Mouse (Mus musculus): ENCODE measurements around the gene Alg1.
"Not testable (repeated sequence)": the region's sequence is repeated elsewhere in the genome, so short reads cannot be mapped to it uniquely, and the experiment has no call there.

The Alg1 gene

DNA sequence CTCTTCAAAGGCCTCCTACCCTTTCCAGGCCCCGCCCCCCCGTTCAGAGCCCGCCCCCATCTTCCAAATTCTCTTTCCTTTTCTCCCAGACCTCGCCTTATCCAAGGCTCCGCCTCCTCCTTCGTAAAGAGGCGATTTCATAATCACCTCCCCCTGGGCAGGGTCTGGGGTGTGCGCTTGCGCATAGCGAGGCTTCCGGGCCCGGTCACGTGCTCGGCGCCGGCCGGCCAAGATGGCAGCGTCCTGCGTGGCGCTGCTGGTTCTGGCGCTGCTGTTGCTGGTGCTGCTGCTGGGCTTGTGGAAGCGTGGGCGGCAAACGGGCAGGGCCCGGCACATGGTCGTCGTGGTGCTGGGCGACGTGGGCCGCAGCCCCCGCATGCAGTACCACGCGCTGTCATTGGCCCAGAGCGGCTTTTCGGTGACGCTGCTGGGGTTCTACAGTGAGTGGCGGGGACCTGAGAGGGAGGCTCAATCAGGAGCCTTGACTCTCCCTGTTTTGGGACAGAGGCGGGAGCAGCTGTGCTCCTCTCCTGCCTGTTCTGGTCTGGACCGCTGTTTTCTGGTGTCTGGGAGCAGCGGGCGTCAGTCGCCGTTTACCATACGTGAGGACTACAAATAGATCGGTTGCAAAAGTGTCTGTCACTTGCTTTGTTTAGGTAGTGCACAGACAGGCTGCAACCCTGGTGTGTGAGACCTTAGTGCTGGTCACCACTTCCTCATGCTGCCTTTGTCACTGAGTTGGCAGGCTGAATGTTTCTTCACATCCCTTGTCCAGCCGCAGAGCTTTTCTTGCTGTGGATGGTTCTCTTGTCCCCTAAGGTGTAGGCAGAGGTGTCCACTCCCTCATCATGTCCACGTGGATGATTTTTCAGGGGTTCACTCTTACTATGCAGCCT, at the start of gene Alg1:
Alg1 (plus strand) TSS at position 204 of the 896 bp plus-strand sequence.
- peak; percentile 96 for DNase-seq (ENCODE audit: low read depth, low spot score)

DNA sequence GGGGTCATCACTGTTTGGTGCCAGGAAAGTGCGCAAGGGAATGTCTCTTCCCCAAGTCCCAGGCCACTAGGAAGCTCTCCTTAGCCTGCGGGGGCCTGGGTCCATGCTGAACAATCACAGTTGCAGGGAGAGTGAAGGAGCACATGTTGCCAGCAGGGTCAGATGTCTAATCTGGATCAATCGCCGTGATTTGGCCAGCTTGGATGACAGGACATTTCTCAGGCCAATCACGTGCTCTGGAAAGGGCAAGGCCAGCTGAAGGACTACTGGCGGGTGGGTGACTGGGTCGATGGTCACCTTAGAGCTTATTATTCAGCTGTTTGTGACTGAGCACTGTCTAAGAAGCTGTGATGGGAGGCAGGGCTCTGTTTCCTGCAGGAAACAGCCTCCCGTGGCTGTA, 49.3 kb upstream of the Alg1 start:
- DNase-seq (ENCODE audit: low read depth, low spot score), result no peak

DNA sequence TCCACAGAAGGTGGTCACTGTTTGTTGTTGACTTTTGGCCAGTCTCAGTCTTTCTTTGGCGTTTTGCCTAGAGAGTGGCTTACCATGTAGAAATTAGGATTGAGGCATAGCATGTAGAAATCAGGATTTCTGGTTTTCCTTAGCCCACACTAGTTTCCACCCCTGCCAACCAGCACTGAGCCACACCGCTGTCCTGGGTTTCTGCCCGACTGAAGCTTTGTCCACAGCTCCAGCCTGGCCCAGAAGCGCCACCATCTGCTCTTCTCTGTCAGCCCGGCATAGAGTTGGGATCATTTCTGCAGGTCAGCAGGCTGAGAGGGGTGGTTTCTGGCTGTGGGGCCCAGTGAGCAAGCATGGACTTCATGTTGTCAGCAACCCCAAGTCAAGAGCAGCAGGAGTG, 48.5 kb upstream of the Alg1 start:
- DNase-seq (ENCODE audit: low read depth, low spot score), result no peak

DNA sequence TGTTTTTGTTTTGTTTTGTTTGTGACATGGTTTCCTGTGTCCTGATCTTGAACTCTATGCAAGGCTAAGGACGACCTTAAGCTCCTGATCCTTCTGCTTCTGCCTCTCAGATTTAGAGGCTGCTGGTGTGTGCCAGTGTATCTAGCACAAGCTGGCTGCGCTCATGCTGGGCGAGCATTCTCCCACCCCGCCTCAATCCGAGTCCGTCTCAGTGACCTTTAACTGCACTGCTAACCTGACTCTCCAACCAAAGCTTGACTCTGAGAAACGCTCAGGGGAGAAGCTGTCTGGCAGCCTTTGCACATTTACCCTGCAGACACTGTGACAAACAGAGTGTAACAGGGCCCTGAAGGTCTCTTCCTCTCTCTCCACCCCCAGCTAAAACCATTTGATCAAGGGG, 47.7 kb upstream of the Alg1 start:
- DNase-seq (ENCODE audit: low read depth, low spot score), result no peak

DNA sequence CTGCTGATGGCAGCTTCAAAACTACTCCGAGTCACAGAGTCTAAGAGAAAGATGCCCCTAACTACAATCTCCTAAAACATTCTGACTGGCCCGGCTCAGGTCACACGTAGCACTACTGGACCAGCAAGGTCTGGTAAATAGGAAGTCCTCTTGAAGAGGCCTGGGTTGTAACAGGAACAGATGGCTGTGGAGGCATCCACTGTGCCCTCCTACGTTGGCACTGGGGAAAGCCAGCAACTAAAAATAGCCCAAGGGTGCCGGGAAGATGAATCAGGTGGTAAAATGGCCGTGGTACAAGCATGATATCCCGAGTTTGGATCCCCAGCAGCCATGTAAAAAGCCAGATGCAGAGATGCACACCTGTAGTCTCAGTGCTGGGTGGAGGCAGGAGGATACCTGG, 47.2 kb upstream of the Alg1 start:
- no peak for DNase-seq (ENCODE audit: low read depth, low spot score)

DNA sequence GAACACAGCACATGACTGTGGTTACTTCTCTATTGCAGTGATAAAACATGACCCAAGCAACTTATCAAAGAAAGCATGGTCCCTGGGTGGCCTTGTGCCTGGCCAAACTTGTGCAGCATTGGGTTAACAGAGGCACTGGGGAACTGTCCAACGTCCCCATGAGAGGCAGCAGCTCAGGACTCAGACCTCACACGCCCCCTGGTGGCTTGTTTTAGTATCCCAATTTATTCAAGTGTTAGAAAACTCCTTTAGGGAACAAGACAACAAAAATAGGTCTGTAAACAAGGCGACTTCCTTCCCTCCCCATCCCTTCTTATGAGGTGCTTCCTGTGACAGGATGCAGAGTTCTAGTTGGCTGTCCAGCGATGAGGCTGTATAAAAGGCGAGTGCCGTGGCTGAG, 38.3 kb upstream of the Alg1 start:
- peak; percentile 65 for DNase-seq (ENCODE audit: low read depth, low spot score)

DNA sequence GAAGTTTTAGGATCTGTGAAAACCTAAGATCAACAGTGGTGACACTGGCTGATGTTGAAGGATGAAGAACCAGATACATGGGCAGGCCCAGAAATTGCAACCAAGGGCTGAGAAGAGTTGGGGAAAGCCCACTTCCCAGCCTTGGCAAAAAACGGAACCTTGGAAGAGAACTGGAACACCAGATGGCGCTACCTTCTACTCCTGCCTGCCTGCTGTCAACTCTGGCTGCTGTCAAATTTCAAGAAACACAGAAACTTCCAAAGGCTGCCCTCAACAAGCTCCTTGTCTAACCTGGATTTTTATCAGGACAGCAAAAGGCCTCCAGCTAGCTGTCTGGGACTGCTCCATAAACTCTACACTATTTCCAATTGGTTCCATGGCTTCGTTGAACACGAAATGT, 30.7 kb upstream of the Alg1 start:
- DNase-seq (ENCODE audit: low read depth, low spot score), result peak; percentile 67

DNA sequence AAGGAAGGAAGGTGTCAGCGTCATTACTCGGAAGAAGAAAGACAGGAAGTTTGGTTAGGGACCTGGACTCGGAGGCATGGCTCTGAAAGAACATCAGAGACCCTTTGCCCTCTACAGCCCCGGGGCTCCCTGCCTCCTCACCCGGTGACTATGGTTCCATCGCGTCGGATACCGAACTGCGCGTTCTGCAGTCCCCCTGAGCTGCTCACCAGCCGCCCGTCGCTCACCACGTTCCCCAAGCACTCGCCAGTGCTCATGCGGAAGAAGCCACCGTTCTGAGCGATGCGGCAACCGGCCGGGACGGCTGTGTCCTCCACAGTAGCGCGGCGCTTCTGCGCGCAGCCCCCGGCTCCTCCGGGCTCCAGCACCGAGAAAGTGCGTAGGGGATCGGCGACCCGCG, 30.2 kb upstream of the Alg1 start:
- peak; percentile 52 for DNase-seq (ENCODE audit: low read depth, low spot score)

DNA sequence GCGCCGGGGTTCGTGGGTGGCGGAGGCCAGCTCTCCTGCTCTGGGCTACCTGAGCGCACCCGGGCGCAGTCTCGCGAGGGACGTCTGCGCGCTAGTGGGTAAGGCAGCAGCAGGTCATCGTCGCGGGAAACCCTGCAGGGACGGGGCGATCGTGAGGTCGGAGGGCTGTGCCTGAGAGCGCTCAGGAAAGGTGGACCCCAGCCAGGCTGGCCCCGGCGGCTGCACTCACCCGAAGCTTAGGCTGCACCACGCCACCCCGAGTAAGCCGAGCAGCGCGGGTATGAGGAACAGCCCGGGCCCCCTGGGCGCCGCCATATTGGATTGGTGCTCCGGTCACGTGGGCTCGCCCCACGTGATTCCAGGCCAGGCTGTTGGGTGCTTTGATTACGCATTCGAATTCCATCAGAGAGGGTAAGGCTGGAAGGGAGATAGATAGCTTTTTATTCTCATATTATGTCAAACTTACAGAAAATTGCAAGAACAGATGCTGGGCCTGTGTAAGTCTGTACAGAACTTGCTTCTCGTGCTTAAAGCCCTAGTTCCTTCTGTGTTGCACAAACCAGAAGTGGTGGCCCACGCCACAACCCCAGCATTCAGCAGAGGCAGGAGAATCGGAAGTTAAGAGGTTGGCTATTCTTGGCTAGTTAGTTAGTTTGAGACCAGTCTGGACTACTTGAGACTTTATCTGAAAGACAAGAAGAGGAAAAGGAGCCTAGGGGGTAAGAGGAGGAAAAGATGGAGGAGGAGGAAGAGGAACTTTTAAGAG, 29.6 kb upstream of the Alg1 start, which contains the start of gene Nagpa:
Nagpa (minus strand) TSS at position 345 of the 766 bp plus-strand sequence.
- DNase-seq (ENCODE audit: low read depth, low spot score), result peak; percentile 88

DNA sequence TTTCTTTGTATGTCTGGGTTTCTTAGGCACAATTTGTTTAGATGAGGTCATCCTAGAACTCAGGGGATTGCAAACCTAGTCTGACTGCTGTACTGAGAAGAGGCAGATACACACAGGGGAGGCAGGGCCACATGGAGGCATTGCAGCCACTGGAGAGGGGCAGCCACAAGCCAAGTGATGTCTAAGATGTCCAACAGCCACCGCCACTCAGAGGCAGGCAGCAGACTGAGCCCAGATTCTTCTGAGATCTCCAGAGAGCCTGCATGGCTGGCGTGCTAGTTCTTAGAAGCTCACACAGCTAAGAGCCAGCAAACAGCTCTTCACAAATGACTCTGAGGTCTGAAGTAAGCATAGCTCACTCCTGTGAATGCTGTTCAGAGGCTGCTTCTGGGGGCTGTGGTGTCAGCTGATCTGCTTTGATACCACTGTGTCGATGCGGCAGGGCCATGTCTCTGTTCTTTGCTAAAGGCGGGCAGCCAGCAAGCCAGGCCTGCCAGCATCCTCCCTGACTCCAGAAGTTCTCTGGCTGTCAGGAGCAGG, 27.9 kb upstream of the Alg1 start:
- no peak for DNase-seq (ENCODE audit: low read depth, low spot score)

DNA sequence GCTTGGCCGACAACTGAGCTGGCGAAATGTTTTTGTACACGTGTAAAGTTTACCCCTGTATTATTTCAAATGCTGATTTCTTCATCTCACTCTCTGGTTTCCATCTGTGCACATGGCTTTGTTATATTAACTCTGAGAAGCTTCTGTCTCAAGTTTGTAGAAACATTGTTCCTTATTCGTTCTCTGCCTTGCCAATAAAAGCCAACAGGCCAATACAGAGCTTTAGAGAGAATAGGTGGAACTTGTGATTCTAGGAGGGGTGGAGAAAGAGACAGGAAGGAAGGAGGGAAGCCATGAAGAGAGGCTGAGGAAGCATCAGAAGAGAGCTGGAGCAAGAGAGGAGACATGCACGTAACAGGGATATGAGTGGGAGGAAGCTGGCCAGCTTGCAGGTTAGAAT, 27.4 kb upstream of the Alg1 start:
- DNase-seq (ENCODE audit: low read depth, low spot score), result no peak

DNA sequence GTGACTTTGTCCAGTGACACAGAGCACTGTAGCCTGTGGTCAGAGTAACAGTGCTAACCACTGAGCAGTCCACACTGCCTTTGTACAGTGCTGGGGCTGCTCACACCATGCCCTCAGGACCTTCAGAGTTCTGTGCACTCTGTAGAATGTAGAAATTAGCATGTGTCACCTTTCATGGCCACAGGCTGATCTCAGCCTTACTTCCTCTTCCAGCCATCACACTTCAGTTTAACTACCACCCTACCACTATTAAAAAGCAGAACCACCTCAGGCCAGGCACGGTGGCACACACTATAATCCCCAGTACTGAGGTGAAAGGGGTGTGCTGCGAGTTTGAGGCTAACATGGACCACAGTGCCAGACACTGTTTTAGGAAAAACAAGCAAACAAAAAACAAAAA, 23.1 kb upstream of the Alg1 start:
- no peak for DNase-seq (ENCODE audit: low read depth, low spot score)

DNA sequence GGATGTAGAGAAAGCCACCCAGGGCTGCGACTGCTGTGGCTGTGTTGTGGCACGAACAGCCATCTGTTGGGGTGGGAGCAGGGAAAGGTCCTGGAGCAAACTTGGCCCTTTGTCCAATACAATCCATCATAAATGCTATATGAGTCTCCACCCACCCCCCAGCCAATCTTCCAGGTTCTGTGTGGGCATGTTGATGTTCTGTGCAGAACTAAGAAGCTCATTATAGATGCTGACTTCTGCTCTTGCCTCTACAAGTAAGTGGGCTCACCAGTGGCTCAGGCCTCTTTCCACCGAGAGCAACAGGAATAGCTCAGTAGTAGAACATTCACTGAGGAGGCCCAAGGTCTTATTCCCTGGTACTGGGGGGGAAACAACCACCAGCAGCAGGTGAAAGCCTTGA, 21.3 kb upstream of the Alg1 start:
- DNase-seq (ENCODE audit: low read depth, low spot score), result no peak

DNA sequence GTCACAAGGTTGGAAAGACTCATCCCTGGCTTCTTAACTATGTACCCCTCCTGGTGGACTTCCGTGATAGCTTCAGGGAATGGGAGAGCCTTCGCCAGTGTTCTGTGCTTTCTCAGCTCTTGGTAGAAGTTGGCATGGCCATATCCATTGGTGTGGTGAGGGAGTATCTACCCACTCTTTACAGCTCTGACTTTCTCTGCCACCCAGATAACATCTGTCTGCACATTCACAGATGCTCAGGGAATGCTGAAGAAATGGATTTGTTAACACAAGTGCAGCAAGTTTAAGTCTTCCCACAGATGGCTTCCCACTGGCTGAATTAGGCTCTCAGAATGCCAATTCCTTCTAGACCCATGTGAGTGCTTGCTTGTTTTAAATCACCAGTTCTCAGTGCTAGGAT, 19.3 kb upstream of the Alg1 start:
- no peak for DNase-seq (ENCODE audit: low read depth, low spot score)

DNA sequence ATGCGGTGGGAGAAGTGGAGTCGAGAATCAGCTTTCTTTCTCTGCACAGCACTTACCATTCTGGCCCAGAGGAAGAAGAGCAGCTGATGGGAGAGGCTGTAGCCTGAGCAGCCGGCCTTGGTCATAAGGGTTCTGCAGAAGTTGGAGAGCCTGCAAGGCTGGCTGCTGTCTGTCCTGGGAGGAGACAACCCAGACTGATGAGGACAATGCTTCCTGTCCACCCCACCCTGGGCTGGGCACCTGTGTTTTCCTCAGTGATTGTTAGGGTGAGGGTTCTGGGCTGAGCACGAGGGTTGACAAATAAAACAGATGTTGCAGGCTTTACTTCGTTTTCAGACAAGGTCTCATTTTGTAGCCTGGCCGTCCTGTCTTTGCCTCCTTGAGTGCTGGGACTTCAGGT, 16.7 kb upstream of the Alg1 start:
- no peak for DNase-seq (ENCODE audit: low read depth, low spot score)

DNA sequence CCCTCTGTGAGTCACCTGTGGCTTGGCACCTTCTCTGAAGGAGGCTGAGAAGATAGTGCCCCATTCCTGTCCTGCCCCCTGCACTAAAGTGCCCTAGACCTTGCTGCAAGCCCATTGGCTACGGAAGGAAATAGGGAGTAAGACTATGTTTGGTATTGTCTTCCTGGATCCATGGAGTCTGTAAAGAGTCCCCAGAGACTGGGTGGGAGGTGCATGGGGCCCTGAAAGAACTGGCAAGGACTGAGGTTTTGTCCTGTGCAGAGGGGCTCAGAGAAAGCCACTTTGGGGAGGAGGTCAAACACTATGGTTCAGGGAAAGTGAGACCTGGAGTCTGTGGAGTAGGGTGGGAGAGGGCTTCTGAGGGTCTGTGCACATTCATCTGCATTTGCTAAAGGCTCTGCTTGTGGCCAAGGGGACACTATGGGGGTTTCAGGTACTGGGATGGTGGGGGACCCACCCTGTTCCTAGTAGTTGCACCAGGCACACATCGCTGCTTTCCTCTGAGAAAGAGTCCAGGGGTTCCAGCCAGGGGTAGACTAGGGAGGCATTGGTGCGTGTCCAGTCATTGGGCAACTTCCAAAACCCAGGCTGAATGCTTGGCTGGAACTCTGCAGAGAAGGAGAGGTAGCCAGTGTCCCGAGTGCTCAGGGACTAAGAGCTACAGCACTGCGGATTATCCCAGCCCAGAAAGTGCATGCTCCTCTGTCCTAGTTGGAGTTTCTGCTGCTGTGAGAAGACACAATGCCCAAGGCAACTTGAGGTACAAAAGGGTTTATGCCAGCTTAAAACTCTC, 15.9 kb upstream of the Alg1 start:
- no peak for DNase-seq (ENCODE audit: low read depth, low spot score)

DNA sequence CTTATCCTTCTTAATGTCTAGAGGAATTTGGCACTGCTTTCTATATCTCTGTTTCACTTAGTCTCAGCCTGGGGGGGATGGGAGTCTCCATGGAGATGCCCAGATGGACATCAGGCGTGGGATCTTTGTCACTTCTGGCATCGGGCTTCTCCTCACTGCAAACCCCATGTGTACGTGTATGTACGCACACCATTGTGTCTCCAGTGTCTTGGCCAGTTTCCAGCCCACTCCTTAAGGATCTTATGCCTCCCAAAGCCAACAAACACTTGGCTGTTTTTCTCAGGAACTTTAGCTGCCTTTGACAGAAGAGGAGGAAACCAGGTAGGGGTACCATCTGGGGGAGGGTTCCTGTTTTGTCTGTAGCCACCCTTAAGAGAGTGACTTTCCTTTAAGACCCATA, 12.0 kb upstream of the Alg1 start:
- no peak for DNase-seq (ENCODE audit: low read depth, low spot score)

DNA sequence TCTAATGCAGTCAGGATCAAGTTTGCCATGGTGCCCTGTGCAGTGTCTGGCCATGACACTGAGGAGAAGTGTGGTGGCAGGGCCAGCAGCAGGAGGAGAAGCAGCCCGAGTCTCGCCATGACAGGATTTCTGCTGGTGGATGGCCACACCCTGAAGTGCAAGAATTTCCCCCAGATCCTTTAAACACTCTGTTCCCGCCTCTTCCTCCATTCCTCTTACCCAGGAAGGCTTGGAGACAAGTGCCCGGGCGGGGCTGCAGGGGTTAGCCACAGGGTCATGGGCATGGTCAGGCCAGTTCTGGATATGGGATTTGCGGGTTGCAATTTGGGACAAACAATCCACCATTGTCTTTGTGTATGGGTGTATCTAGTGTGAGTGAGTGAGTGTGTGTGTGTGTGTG, 11.3 kb upstream of the Alg1 start, which contains the start of gene AU021092:
AU021092 (minus strand) TSS at position 160 of the 400 bp plus-strand sequence.
- no peak for DNase-seq (ENCODE audit: low read depth, low spot score)

DNA sequence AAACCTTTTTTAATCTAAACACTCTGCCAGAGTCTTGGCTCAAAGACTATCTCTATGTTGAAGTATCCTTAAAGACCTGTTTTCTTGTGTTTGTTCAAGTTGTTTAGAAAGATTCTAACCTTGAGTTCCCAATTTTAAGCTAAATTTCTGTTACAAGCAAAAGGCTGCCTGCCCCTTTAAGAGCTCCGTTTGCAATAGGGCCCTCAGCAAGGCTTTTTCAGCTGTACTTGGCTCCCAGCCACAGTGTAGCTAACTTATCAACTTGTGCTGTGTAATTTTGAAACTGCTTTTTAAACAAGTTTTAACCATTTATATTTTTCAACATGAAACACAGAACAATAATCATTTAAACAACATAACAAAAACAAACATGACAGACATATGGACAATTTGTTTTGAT, 6.9 kb upstream of the Alg1 start:
- DNase-seq (ENCODE audit: low read depth, low spot score), result not testable (repeated sequence)

DNA sequence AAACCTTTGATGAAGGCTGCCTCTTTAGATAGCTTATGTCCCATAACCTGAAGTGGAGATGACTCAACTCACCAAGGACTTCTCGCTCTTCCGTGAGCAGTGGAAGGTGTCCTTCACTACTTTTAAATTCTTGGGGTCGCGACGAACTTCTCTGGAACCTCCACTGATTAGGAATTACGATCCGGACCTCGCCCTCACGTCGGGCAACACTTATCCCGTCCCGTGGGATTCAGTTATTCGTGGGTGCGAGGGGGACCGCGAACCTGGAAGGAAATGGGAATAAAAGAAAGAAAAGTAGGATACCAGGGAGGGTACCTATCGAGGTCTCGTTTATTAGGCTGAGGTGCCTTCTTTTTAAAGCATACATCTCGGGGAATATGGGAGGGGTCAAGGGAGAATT, 5.9 kb upstream of the Alg1 start:
- not testable (repeated sequence) for DNase-seq (ENCODE audit: low read depth, low spot score)

DNA sequence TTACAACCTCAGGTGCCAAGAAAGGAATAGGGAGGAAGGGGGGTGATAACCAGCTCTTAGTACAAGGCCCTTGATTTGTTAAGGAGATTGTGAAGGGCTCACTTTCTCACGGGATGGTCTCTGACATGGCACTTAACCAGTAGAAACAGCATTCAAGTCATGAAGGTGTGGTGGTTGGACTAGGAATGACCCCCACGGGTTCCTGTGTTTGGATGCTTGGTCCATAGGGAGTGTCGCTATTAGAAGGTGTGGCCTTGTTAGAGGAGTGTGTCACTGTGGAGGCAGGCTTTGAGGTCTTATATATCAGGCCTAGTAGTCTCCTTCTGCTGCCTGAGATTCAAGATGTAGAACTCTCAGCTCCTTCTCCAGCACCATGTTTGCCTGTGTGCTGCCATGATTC, 5.3 kb upstream of the Alg1 start:
- DNase-seq (ENCODE audit: low read depth, low spot score), result not testable (repeated sequence)

DNA sequence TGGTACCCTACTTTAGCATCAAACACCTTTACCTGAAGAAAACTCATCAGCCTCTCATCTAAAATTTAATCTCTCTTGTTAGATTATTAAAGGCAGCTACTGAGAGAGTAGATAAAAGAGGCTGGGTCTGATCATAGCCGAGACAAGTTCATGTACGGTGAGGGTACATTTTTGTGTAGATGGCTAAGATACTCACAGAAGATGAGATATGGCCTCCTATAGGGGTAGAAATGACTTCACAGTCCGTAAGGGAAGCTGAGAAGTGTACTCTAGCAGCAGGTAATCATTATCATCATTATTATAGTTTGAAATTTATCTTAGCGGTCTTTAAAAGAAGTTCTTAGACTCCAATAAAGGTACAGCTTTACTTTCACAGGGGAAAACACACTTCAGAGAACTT, 439 bp upstream of the Alg1 start:
- DNase-seq (ENCODE audit: low read depth, low spot score), result no peak
